8 mouse cellular contexts compared by ENCODE assay signal in genomic region chr19:4441090-4441591, GRCm38 (mm10). TPM values are rescaled to one million over a fixed set of nuclear protein-coding genes. Genes with fewer than 3 reads are reported as not detected.
DNase-seq lines count a peak whose midpoint lies in the region; ATAC-seq and TF ChIP-seq lines count a peak whose summit lies in the region.

No protein-coding gene starts in this region.

- intact Hi-C loops in heart, adult 2 months (cut with DNase I), result loop anchor here (5.0 kb wide), 1 partner anchor 104 kb away; no protein-coding TSS in a partner anchor

- H3K4me2 ChIP-seq in hindbrain, embryonic 11.5 days (replicated peaks; ENCODE audit: low read depth, low read length), result no peak overlapping the region
- no peak overlapping the region for H3K4me2 ChIP-seq in hindbrain, embryonic 16.5 days (ENCODE audit: low read length)
- peak overlapping the region; percentile 94 for H3K4me2 ChIP-seq in CH12.LX (ENCODE audit: insufficient read depth, low read depth, poor library complexity, severe bottlenecking)

- no peak for ATAC-seq in hindbrain, embryonic 11.5 days (ENCODE audit: low FRiP score)
- no peak for ATAC-seq in hindbrain, embryonic 16.5 days
- ATAC-seq in megakaryocyte progenitor cell, adult 5-6 weeks (replicated peaks; ENCODE audit: poor library complexity), result peak; percentile 61

- H3K4me1 ChIP-seq in hindbrain, embryonic 11.5 days (replicated peaks; ENCODE audit: control insufficient read depth, insufficient read depth, low read length), result no peaks in the 10 kb centered on the region; the same call in 1 of the 2 replicates
- peaks cover 13% of the 10 kb centered on the region for H3K4me1 ChIP-seq in hindbrain, embryonic 16.5 days (ENCODE audit: control insufficient read depth, insufficient read depth, low read depth, low read length)
- H3K4me1 ChIP-seq in CH12.LX (ENCODE audit: control insufficient read depth in 1 of 2, insufficient read depth in 2 of 2), result peaks cover 10 to 38% of the 10 kb centered on the region in 2 experiments
- H3K4me1 ChIP-seq in heart, adult 2 months (ENCODE audit: control insufficient read depth, insufficient read depth, low read length), result peaks cover 4% of the 10 kb centered on the region

- H3K36me3 ChIP-seq in hindbrain, embryonic 11.5 days (ENCODE audit: control insufficient read depth, insufficient read depth, low read length), result no peaks in the 10 kb centered on the region
- no peaks in the 10 kb centered on the region for H3K36me3 ChIP-seq in hindbrain, embryonic 16.5 days (ENCODE audit: control insufficient read depth, insufficient read depth, low read length)
- peaks cover 0 to 26% of the 10 kb centered on the region in 2 experiments for H3K36me3 ChIP-seq in CH12.LX (replicated peaks in 1 of 2; ENCODE audit: control insufficient read depth in 1 of 2, insufficient read depth in 1 of 2, low read length in 1 of 2)
- H3K36me3 ChIP-seq in heart, adult 2 months (ENCODE audit: control insufficient read depth, insufficient read depth, low read length), result no peaks in the 10 kb centered on the region

- 33% methylated on average over 6 of the region's 6 CpGs for WGBS in hindbrain, embryonic 11.5 days
- WGBS in hindbrain, embryonic 16.5 days, result 26% methylated on average over 6 of the region's 6 CpGs
- WGBS in heart, adult 2 months, result 30% methylated on average over 6 of the region's 6 CpGs

- H3K9me3 ChIP-seq in hindbrain, embryonic 11.5 days (ENCODE audit: control insufficient read depth, low read length), result no peaks in the 10 kb centered on the region
- no peaks in the 10 kb centered on the region for H3K9me3 ChIP-seq in hindbrain, embryonic 16.5 days (ENCODE audit: control insufficient read depth, low read length)
- peaks cover 9% of the 10 kb centered on the region for H3K9me3 ChIP-seq in CH12.LX (replicated peaks; ENCODE audit: low read length)

- in situ Hi-C loops in CH12.LX (cut with MboI; ENCODE audit: low pct_ligation_motif_present, low pct_unique_long_range_greater_than_20kb, low sequenced_read_pairs), result no loop called here

- TF ChIP-seq POLR2A in CH12.LX (IDR thresholded peaks at IDR 0.05; ENCODE audit: low read depth, low read length), result no peak
- TF ChIP-seq POLR2A in heart, adult 2 months (IDR thresholded peaks at IDR 0.05; ENCODE audit: insufficient read depth, low read depth, low read length), result no peak

- peak; percentile 76 to 98 for TF ChIP-seq CTCF in CH12.LX (conservative IDR thresholded peaks at IDR 0.05 in 1 of 2, IDR thresholded peaks at IDR 0.05 in 1 of 2; ENCODE audit: low read depth in 2 of 2, low read length in 2 of 2)
- peak; percentile 81 for TF ChIP-seq CTCF in heart, adult 2 months (IDR thresholded peaks at IDR 0.05)

- no peak overlapping the region for H3K9ac ChIP-seq in hindbrain, embryonic 11.5 days (ENCODE audit: low read depth, low read length)
- H3K9ac ChIP-seq in hindbrain, embryonic 16.5 days (ENCODE audit: low read depth, low read length), result no peak overlapping the region
- no peak overlapping the region for H3K9ac ChIP-seq in CH12.LX (ENCODE audit: insufficient read depth, low read depth)
- no peak overlapping the region for H3K9ac ChIP-seq in heart, adult 2 months (ENCODE audit: low read depth, low read length)

- H3K79me2 ChIP-seq in CH12.LX (replicated peaks; ENCODE audit: control insufficient read depth, extremely low read depth, insufficient read depth, poor library complexity, severe bottlenecking), result no peaks in the 10 kb centered on the region
- no peaks in the 10 kb centered on the region for H3K79me2 ChIP-seq in heart, adult 2 months (replicated peaks; ENCODE audit: control insufficient read depth, insufficient read depth, low read length)

- peaks cover 13% of the 10 kb centered on the region; the same call in 1 of the 2 replicates for H3K27me3 ChIP-seq in hindbrain, embryonic 11.5 days (ENCODE audit: control insufficient read depth, insufficient read depth, low read length)
- peaks cover 12% of the 10 kb centered on the region for H3K27me3 ChIP-seq in hindbrain, embryonic 16.5 days (replicated peaks; ENCODE audit: control insufficient read depth, insufficient read depth, low read length)
- H3K27me3 ChIP-seq in CH12.LX (replicated peaks), result no peaks in the 10 kb centered on the region
- H3K27me3 ChIP-seq in heart, adult 2 months (ENCODE audit: control insufficient read depth, insufficient read depth, low read length), result no peaks in the 10 kb centered on the region

- TF ChIP-seq RAD21 in CH12.LX (IDR thresholded peaks at IDR 0.05; ENCODE audit: low read depth, low read length), result no peak; the same call in 1 of the 2 replicates

- peak; percentile 74 for DNase-seq in hindbrain, embryonic 11.5 days (ENCODE audit: low spot score)
- DNase-seq in CH12.LX (ENCODE audit: extremely low read depth), result peak; percentile 60
- DNase-seq in cerebellum, adult 11-12 months, result peak; percentile 51
- DNase-seq in heart, adult 2 months, result peak; percentile 21 to 52
- DNase-seq in kidney, postnatal 25 days, result peak; percentile 53 to 71
- DNase-seq in thymus, postnatal 10 days (ENCODE audit: low spot score in 2 of 2), result peak; percentile 14 to 58

- H3K4me3 ChIP-seq in hindbrain, embryonic 11.5 days (ENCODE audit: low read depth, low read length), result no peak overlapping the region
- no peak overlapping the region for H3K4me3 ChIP-seq in hindbrain, embryonic 16.5 days (ENCODE audit: low read length)
- H3K4me3 ChIP-seq in CH12.LX (replicated peaks in 1 of 3; ENCODE audit: low read depth in 2 of 3, low read length in 2 of 3, poor library complexity in 1 of 3), result no peak overlapping the region
- no peak overlapping the region for H3K4me3 ChIP-seq in heart, adult 2 months

- 0 out of 2 replicates have a peak overlapping the region, but pooled peaks have one; percentile 7 for H3K27ac ChIP-seq in hindbrain, embryonic 11.5 days (ENCODE audit: low read depth, low read length)
- H3K27ac ChIP-seq in hindbrain, embryonic 16.5 days (ENCODE audit: low read depth, low read length), result no peak overlapping the region
- H3K27ac ChIP-seq in CH12.LX (ENCODE audit: insufficient read depth, low read depth), result no peak overlapping the region
- H3K27ac ChIP-seq in heart, adult 2 months, result peak overlapping the region; percentile 16; the same call in 1 of the 2 replicates

- no peak for TF ChIP-seq EP300 in CH12.LX (IDR thresholded peaks at IDR 0.05; ENCODE audit: low read length)
- no peak for TF ChIP-seq EP300 in heart, adult 2 months (IDR thresholded peaks at IDR 0.05; ENCODE audit: insufficient read depth, low read depth, low read length)

- dilution Hi-C loops in CH12.LX (cut with MboI; ENCODE audit: extremely low pct_ligation_motif_present, extremely low pct_unique_long_range_greater_than_20kb, low sequenced_read_pairs), result no loop called here

TF ChIP-seq in CH12.LX, 34 proteins besides CTCF, POLR2A, EP300 and RAD21:
- peak; percentile 42 for TF ChIP-seq SMC3 (IDR thresholded peaks at IDR 0.05; ENCODE audit: low read depth, low read length)
- TF ChIP-seq USF1 (IDR thresholded peaks at IDR 0.05; ENCODE audit: low read depth, low read length), result no peak

RNA-seq across cellular contexts. Expression of gene Rhod, which starts 1.9 kb away (rescaled TPM):
- 14.0 and 15.2 TPM in 2 replicates for polyA plus RNA-seq in hindbrain, embryonic 11.5 days (2014; fragmentation: Nextera tagmentation; extraction: Ambion mirVana)
- polyA plus RNA-seq in hindbrain, embryonic 16.5 days (2015; fragmentation: Nextera tagmentation; extraction: Ambion mirVana), result 6.4 and 6.6 TPM in 2 replicates
- total RNA-seq in CH12.LX (2012; rRNA removed), result 14.9 and 19.3 TPM in 2 replicates
- 16.6 and 20.1 TPM in 2 replicates for total RNA-seq in CH12.LX (2014; rRNA removed)
- 14.4 and 15.3 TPM in 2 replicates for polyA plus RNA-seq in CH12.LX (2012; ENCODE audit: insufficient read length, low read depth)
- total RNA-seq in heart, adult 2 months (2021), result 1 to 10 TPM; 5.3 to 5.5 TPM
- polyA plus RNA-seq in heart, adult 2 months (2012; rRNA removed), result 8.5 and 9.2 TPM in 2 replicates
- total RNA-seq in megakaryocyte progenitor cell, adult 5-6 weeks (2015), result not detected in 2 replicates
- total RNA-seq in megakaryocyte progenitor cell, adult 5-6 weeks (2017), result not detected in 2 replicates

RNA-seq across cellular contexts. Expression of gene Syt12, which starts 36.1 kb away (rescaled TPM):
- 0.91 and 0.99 TPM in 2 replicates for polyA plus RNA-seq in hindbrain, embryonic 11.5 days (2014; fragmentation: Nextera tagmentation; extraction: Ambion mirVana)
- 8.4 and 9.0 TPM in 2 replicates for polyA plus RNA-seq in hindbrain, embryonic 16.5 days (2015; fragmentation: Nextera tagmentation; extraction: Ambion mirVana)
- 0.04 and 0.17 TPM in 2 replicates for total RNA-seq in CH12.LX (2012; rRNA removed)
- total RNA-seq in CH12.LX (2014; rRNA removed), result not detected in 2 replicates
- polyA plus RNA-seq in CH12.LX (2012; ENCODE audit: insufficient read length, low read depth), result 0.16 and 0.50 TPM in 2 replicates
- total RNA-seq in heart, adult 2 months (2021), result 10 to 100 TPM in 1 of 2 experiments, 1 to 10 TPM in 1; 6.9 to 13.2 TPM
- polyA plus RNA-seq in heart, adult 2 months (2012; rRNA removed), result 1.8 and 3.2 TPM in 2 replicates
- total RNA-seq in megakaryocyte progenitor cell, adult 5-6 weeks (2015), result not detected in 2 replicates
- total RNA-seq in megakaryocyte progenitor cell, adult 5-6 weeks (2017), result not detected in 2 replicates

RNA-seq across cellular contexts. Expression of gene Kdm2a, which starts 43.1 kb away (rescaled TPM):
- polyA plus RNA-seq in hindbrain, embryonic 11.5 days (2014; fragmentation: Nextera tagmentation; extraction: Ambion mirVana), result 42.1 and 44.0 TPM in 2 replicates
- polyA plus RNA-seq in hindbrain, embryonic 16.5 days (2015; fragmentation: Nextera tagmentation; extraction: Ambion mirVana), result 29.8 and 34.8 TPM in 2 replicates
- total RNA-seq in CH12.LX (2012; rRNA removed) (17.3 and 21.7 TPM in 2 replicates), CH12.LX (2014; rRNA removed) (18.0 and 23.1 TPM in 2 replicates)
- 43.7 and 51.9 TPM in 2 replicates for polyA plus RNA-seq in CH12.LX (2012; ENCODE audit: insufficient read length, low read depth)
- 10 to 100 TPM; 36.4 to 38.6 TPM for total RNA-seq in heart, adult 2 months (2021)
- 49.7 and 82.9 TPM in 2 replicates for polyA plus RNA-seq in heart, adult 2 months (2012; rRNA removed)
- total RNA-seq in megakaryocyte progenitor cell, adult 5-6 weeks (2015), result 59.0 and 64.3 TPM in 2 replicates
- total RNA-seq in megakaryocyte progenitor cell, adult 5-6 weeks (2017), result 58.3 and 60.2 TPM in 2 replicates

RNA-seq across cellular contexts. Expression of gene 2010003K11Rik, which starts 57.2 kb away (rescaled TPM):
- not detected in 2 replicates for polyA plus RNA-seq in hindbrain, embryonic 11.5 days (2014; fragmentation: Nextera tagmentation; extraction: Ambion mirVana)
- not detected in 2 replicates for polyA plus RNA-seq in hindbrain, embryonic 16.5 days (2015; fragmentation: Nextera tagmentation; extraction: Ambion mirVana)
- not detected in 2 replicates for total RNA-seq in CH12.LX (2012; rRNA removed)
- total RNA-seq in CH12.LX (2014; rRNA removed), result not detected in 2 replicates
- not detected in 2 replicates for polyA plus RNA-seq in CH12.LX (2012; ENCODE audit: insufficient read length, low read depth)
- total RNA-seq in heart, adult 2 months (2021), result not detected
- 0.29 and 0.70 TPM in 2 replicates for polyA plus RNA-seq in heart, adult 2 months (2012; rRNA removed)
- total RNA-seq in megakaryocyte progenitor cell, adult 5-6 weeks (2015), result not detected in 2 replicates
- total RNA-seq in megakaryocyte progenitor cell, adult 5-6 weeks (2017), result not detected in 2 replicates

Comparison
In these comparisons a context has a peak if more than half of its experiments do, and no peak if none do; other contexts are left out.
1. H3K27ac ChIP-seq: peak in hindbrain, embryonic 11.5 days (single experiment) and heart, adult 2 months (single experiment); none in hindbrain, embryonic 16.5 days (single experiment) and CH12.LX (single experiment).
2. Peak in every context shown above with its lines, with median percentiles within 50 percentile points of each other: DNase-seq.